Mouse (Mus musculus): ENCODE measurements at regions not wholly inside any gene's neighbourhood (a gene's known extent, or its start where the extent isn't known, plus 50 kb on each side); places are given as distances from the start of the nearest gene placed in this dataset.

DNA sequence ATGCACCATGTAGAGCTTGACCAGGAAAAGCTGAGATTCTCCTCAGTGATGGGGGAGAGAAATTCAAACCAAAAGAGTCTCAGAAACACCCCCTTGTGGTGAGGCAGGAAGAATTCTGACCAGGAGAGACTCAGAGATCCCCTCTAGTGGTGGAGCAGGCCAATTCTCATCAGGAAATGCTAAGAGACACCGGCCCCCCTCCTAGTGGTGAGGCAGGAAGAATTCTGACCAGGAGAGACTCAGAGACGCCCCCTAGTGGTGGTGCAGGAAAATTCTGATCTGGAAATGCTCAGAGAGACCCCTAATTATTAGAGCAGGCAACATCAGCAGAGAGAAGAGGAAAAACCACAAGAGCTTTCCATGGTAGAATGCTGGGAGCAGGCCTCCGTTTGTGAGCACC, 303.4 kb downstream of the Dcdc2c start:
- H3K9me3 ChIP-seq (ENCODE audit: control insufficient read depth, low read length), result no peaks in the 10 kb centered on the region
- H3K4me2 ChIP-seq (replicated peaks; ENCODE audit: low read depth, low read length), result no peak overlapping the region
- H3K4me1 ChIP-seq (ENCODE audit: control insufficient read depth, insufficient read depth, low read length), result no peaks in the 10 kb centered on the region
- no peaks in the 10 kb centered on the region for H3K27me3 ChIP-seq (ENCODE audit: control insufficient read depth, insufficient read depth, low read length)
- H3K27ac ChIP-seq (ENCODE audit: low read depth, low read length), result no peak overlapping the region
- H3K9ac ChIP-seq (ENCODE audit: low read depth, low read length), result no peak overlapping the region
- H3K4me3 ChIP-seq (ENCODE audit: low read length), result no peak overlapping the region
- no peaks in the 10 kb centered on the region for H3K36me3 ChIP-seq (ENCODE audit: control insufficient read depth, insufficient read depth, low read length)
- no peak for ATAC-seq (ENCODE audit: low FRiP score, low TSS enrichment)
- WGBS, result 58% methylated on average over 3 of the region's 3 CpGs

DNA sequence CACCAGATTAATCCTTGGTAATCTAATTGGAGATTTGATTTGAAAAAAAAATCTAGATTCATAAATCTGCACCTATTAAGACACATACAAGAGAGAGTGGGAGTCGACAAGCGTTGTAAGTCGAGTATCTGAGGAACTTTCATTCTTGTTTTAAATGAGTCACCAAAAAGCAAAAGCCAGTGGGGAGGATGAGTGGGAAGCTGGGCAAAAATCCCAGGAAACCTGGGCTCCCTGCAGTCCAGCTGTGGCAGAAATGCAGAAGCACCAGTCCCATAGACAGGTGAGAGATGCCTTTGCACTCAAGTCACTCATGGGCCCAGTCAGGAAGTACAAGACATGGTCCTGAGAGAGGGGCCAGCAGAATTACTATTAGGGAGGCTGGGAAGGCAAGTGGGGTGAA, 303.9 kb downstream of the Dcdc2c start:
- WGBS, result 89% methylated on average over 3 of the region's 3 CpGs
- no peak for ATAC-seq (ENCODE audit: low FRiP score, low TSS enrichment)
- no peak overlapping the region for H3K9ac ChIP-seq (ENCODE audit: low read depth, low read length)

GRCm38 (mm10) chr12:28238016-28238415, 314.2 kb downstream of the Dcdc2c start:
- H3K27me3 ChIP-seq (ENCODE audit: control insufficient read depth, insufficient read depth, low read length), result no peaks in the 10 kb centered on the region
- WGBS, result 84% methylated on average over 5 of the region's 5 CpGs
- H3K9me3 ChIP-seq (ENCODE audit: control insufficient read depth, low read length), result no peaks in the 10 kb centered on the region
- H3K4me2 ChIP-seq (replicated peaks; ENCODE audit: low read depth, low read length), result no peak overlapping the region
- no peaks in the 10 kb centered on the region for H3K4me1 ChIP-seq (ENCODE audit: control insufficient read depth, insufficient read depth, low read length)
- no peaks in the 10 kb centered on the region for H3K36me3 ChIP-seq (ENCODE audit: control insufficient read depth, insufficient read depth, low read length)
- no peak overlapping the region for H3K27ac ChIP-seq (ENCODE audit: low read depth, low read length)
- ATAC-seq (ENCODE audit: low FRiP score, low TSS enrichment), result no peak
- no peak overlapping the region for H3K9ac ChIP-seq (ENCODE audit: low read depth, low read length)
- H3K4me3 ChIP-seq (ENCODE audit: low read length), result no peak overlapping the region

More for the DNA sequence above, 303.9 kb downstream of the Dcdc2c start:
- Histone ChIP-seq H3K4me2 (replicated peaks; ENCODE audit: low read depth, low read length) (no peak overlapping the region), H3K27ac (ENCODE audit: low read depth, low read length) (no peak overlapping the region), H3K4me1 (ENCODE audit: control insufficient read depth, insufficient read depth, low read length) (no peaks in the 10 kb centered on the region), H3K9me3 (ENCODE audit: control insufficient read depth, low read length) (no peaks in the 10 kb centered on the region), H3K4me3 (ENCODE audit: low read length) (no peak overlapping the region), H3K27me3 (ENCODE audit: control insufficient read depth, insufficient read depth, low read length) (no peaks in the 10 kb centered on the region), H3K36me3 (ENCODE audit: control insufficient read depth, insufficient read depth, low read length) (no peaks in the 10 kb centered on the region)

- Histone ChIP-seq H3K27ac (ENCODE audit: low read depth, low read length) (no peak overlapping the region), H3K4me3 (ENCODE audit: low read length) (no peak overlapping the region)
- WGBS, result 62% methylated on average over 4 of the region's 4 CpGs
Observed at GRCm38 (mm10) chr12:28237041-28237440, 315.2 kb downstream of the Dcdc2c start.

GRCm38 (mm10) chr12:28202847-28203246, 349.4 kb downstream of the Dcdc2c start:
- Histone ChIP-seq H3K9me3 (ENCODE audit: control insufficient read depth, low read length) (no peaks in the 10 kb centered on the region), H3K36me3 (ENCODE audit: control insufficient read depth, insufficient read depth, low read length) (no peaks in the 10 kb centered on the region), H3K4me2 (replicated peaks; ENCODE audit: low read depth, low read length) (no peak overlapping the region), H3K9ac (ENCODE audit: low read depth, low read length) (no peak overlapping the region), H3K4me3 (ENCODE audit: low read length) (no peak overlapping the region), H3K27ac (ENCODE audit: low read depth, low read length) (no peak overlapping the region), H3K27me3 (ENCODE audit: control insufficient read depth, insufficient read depth, low read length) (no peaks in the 10 kb centered on the region), H3K4me1 (ENCODE audit: control insufficient read depth, insufficient read depth, low read length) (no peaks in the 10 kb centered on the region)
- no peak for ATAC-seq (ENCODE audit: low FRiP score, low TSS enrichment)
- WGBS, result 84% methylated on average over 1 of the region's 1 CpGs

More at GRCm38 (mm10) chr12:28237041-28237440, 315.2 kb downstream of the Dcdc2c start:
- no peaks in the 10 kb centered on the region for H3K9me3 ChIP-seq (ENCODE audit: control insufficient read depth, low read length)
- H3K9ac ChIP-seq (ENCODE audit: low read depth, low read length), result no peak overlapping the region
- no peaks in the 10 kb centered on the region for H3K36me3 ChIP-seq (ENCODE audit: control insufficient read depth, insufficient read depth, low read length)
- ATAC-seq (ENCODE audit: low FRiP score, low TSS enrichment), result no peak
- no peak overlapping the region for H3K4me2 ChIP-seq (replicated peaks; ENCODE audit: low read depth, low read length)
- no peaks in the 10 kb centered on the region for H3K4me1 ChIP-seq (ENCODE audit: control insufficient read depth, insufficient read depth, low read length)
- no peaks in the 10 kb centered on the region for H3K27me3 ChIP-seq (ENCODE audit: control insufficient read depth, insufficient read depth, low read length)

DNA sequence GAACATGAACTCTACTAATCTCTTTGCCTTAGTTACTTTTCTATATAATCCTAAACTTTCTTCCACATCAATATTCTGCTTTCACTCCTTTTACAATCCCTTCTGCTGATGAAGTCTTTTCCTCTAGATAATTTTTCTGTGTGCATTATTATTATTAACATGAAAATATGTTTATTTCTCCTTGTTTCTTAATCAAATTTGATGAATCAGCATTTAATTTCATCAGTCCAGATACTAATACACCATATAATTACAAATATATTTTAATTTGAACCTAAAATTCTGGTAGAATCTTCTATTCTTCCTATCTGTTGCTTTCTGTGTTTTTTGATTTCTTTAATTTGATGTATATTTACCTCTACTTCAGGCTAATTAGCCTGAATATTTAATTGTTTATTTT, 365.5 kb downstream of the Dcdc2c start:
- Histone ChIP-seq H3K36me3 (ENCODE audit: control insufficient read depth, insufficient read depth, low read length) (no peaks in the 10 kb centered on the region), H3K4me1 (ENCODE audit: control insufficient read depth, insufficient read depth, low read length) (no peaks in the 10 kb centered on the region), H3K27me3 (ENCODE audit: control insufficient read depth, insufficient read depth, low read length) (no peaks in the 10 kb centered on the region), H3K4me2 (replicated peaks; ENCODE audit: low read depth, low read length) (no peak overlapping the region), H3K4me3 (ENCODE audit: low read length) (no peak overlapping the region), H3K27ac (ENCODE audit: low read depth, low read length) (no peak overlapping the region), H3K9ac (ENCODE audit: low read depth, low read length) (no peak overlapping the region), H3K9me3 (ENCODE audit: control insufficient read depth, low read length) (peaks cover 3% of the 10 kb centered on the region; the same call in 1 of the 2 replicates)
- ATAC-seq (ENCODE audit: low FRiP score, low TSS enrichment), result no peak

GRCm38 (mm10) chr12:28181265-28181664, 370.9 kb downstream of the Dcdc2c start:
- Histone ChIP-seq H3K36me3 (ENCODE audit: control insufficient read depth, insufficient read depth, low read length) (no peaks in the 10 kb centered on the region), H3K27ac (ENCODE audit: low read depth, low read length) (no peak overlapping the region), H3K4me3 (ENCODE audit: low read length) (no peak overlapping the region), H3K4me2 (replicated peaks; ENCODE audit: low read depth, low read length) (no peak overlapping the region), H3K9ac (ENCODE audit: low read depth, low read length) (no peak overlapping the region), H3K27me3 (ENCODE audit: control insufficient read depth, insufficient read depth, low read length) (no peaks in the 10 kb centered on the region), H3K4me1 (ENCODE audit: control insufficient read depth, insufficient read depth, low read length) (no peaks in the 10 kb centered on the region), H3K9me3 (ENCODE audit: control insufficient read depth, low read length) (no peaks in the 10 kb centered on the region)
- 71% methylated on average over 2 of the region's 2 CpGs for WGBS
- ATAC-seq (ENCODE audit: low FRiP score, low TSS enrichment), result no peak

DNA sequence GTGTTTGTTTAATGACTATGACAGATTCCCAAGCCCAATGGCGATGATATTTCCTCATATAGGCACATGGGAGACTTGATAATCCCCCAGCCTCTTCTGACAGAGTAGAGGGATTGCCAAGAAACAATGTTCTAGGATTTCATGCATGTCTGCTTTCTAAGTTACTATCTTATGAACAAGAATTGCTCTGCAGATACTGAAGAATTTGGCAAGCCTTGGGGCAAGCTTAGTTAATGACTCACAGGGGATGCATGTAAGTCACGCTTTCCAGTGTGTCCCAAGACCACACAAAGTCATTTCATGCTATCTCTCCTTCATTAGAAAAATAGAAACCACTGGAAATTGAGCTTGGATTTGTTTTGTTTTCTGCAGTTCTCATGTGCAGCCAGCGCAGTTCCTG, 376.2 kb downstream of the Dcdc2c start:
- H3K9ac ChIP-seq (ENCODE audit: low read depth, low read length), result no peak overlapping the region
- 67% methylated on average over 3 of the region's 3 CpGs for WGBS

GRCm38 (mm10) chr12:28174078-28174477, 378.1 kb downstream of the Dcdc2c start:
- Histone ChIP-seq H3K4me2 (replicated peaks; ENCODE audit: low read depth, low read length) (no peak overlapping the region), H3K36me3 (ENCODE audit: control insufficient read depth, insufficient read depth, low read length) (no peaks in the 10 kb centered on the region), H3K4me3 (ENCODE audit: low read length) (no peak overlapping the region), H3K9ac (ENCODE audit: low read depth, low read length) (no peak overlapping the region), H3K9me3 (ENCODE audit: control insufficient read depth, low read length) (no peaks in the 10 kb centered on the region), H3K4me1 (ENCODE audit: control insufficient read depth, insufficient read depth, low read length) (no peaks in the 10 kb centered on the region), H3K27me3 (ENCODE audit: control insufficient read depth, insufficient read depth, low read length) (no peaks in the 10 kb centered on the region), H3K27ac (ENCODE audit: low read depth, low read length) (no peak overlapping the region)
- ATAC-seq (ENCODE audit: low FRiP score, low TSS enrichment), result no peak

More for the DNA sequence above, 376.2 kb downstream of the Dcdc2c start:
- no peaks in the 10 kb centered on the region for H3K36me3 ChIP-seq (ENCODE audit: control insufficient read depth, insufficient read depth, low read length)
- H3K4me1 ChIP-seq (ENCODE audit: control insufficient read depth, insufficient read depth, low read length), result no peaks in the 10 kb centered on the region
- H3K4me2 ChIP-seq (replicated peaks; ENCODE audit: low read depth, low read length), result no peak overlapping the region
- no peak overlapping the region for H3K4me3 ChIP-seq (ENCODE audit: low read length)
- H3K9me3 ChIP-seq (ENCODE audit: control insufficient read depth, low read length), result no peaks in the 10 kb centered on the region
- no peak overlapping the region for H3K27ac ChIP-seq (ENCODE audit: low read depth, low read length)
- no peak for ATAC-seq (ENCODE audit: low FRiP score, low TSS enrichment)
- no peaks in the 10 kb centered on the region for H3K27me3 ChIP-seq (ENCODE audit: control insufficient read depth, insufficient read depth, low read length)

GRCm38 (mm10) chr12:28158786-28159185, 393.4 kb downstream of the Dcdc2c start:
- H3K27me3 ChIP-seq (ENCODE audit: control insufficient read depth, insufficient read depth, low read length), result no peaks in the 10 kb centered on the region
- no peaks in the 10 kb centered on the region for H3K36me3 ChIP-seq (ENCODE audit: control insufficient read depth, insufficient read depth, low read length)
- ATAC-seq (ENCODE audit: low FRiP score, low TSS enrichment), result no peak
- no peaks in the 10 kb centered on the region for H3K9me3 ChIP-seq (ENCODE audit: control insufficient read depth, low read length)
- no peak overlapping the region for H3K27ac ChIP-seq (ENCODE audit: low read depth, low read length)
- H3K4me1 ChIP-seq (ENCODE audit: control insufficient read depth, insufficient read depth, low read length), result no peaks in the 10 kb centered on the region
- 83% methylated on average over 1 of the region's 1 CpGs for WGBS
- no peak overlapping the region for H3K4me2 ChIP-seq (replicated peaks; ENCODE audit: low read depth, low read length)
- no peak overlapping the region for H3K4me3 ChIP-seq (ENCODE audit: low read length)
- no peak overlapping the region for H3K9ac ChIP-seq (ENCODE audit: low read depth, low read length)

Data from kidney, embryonic 14.5 days (tissue).